Mouse (Mus musculus): Measurements from ENCODE around the gene Psmf1.

Psmf1 gene

GRCm38 (mm10) chr2:151743845-151744244, at the start of gene Psmf1:
Gene Psmf1, minus strand, starts transcription at chr2:151744186.
- no peak for DNase-seq (ENCODE audit: low spot score in 2 of 2)

GRCm38 (mm10) chr2:151791156-151791555, 47.2 kb upstream of the Psmf1 start:
- no peak for DNase-seq (ENCODE audit: low spot score in 2 of 2)

GRCm38 (mm10) chr2:151790169-151790568, 46.2 kb upstream of the Psmf1 start:
- no peak for DNase-seq (ENCODE audit: low spot score in 2 of 2)

GRCm38 (mm10) chr2:151788221-151788977, 44.4 kb upstream of the Psmf1 start:
- no peak for DNase-seq (ENCODE audit: low spot score in 2 of 2)

GRCm38 (mm10) chr2:151783493-151783892, 39.5 kb upstream of the Psmf1 start:
- no peak for DNase-seq (ENCODE audit: low spot score in 2 of 2)

- no peak for DNase-seq (ENCODE audit: low spot score in 2 of 2)
Observed at GRCm38 (mm10) chr2:151777366-151777765, 33.4 kb upstream of the Psmf1 start.

GRCm38 (mm10) chr2:151773476-151773875, 29.5 kb upstream of the Psmf1 start:
- DNase-seq (ENCODE audit: low spot score in 2 of 2), result peak in 1 of 2 experiments; percentile 10

- no peak for DNase-seq (ENCODE audit: low spot score in 2 of 2)
Observed at GRCm38 (mm10) chr2:151772169-151772568, 28.2 kb upstream of the Psmf1 start.

- DNase-seq (ENCODE audit: low spot score in 2 of 2), result no peak
Observed at GRCm38 (mm10) chr2:151764557-151764956, 20.6 kb upstream of the Psmf1 start.

GRCm38 (mm10) chr2:151758806-151759353, 14.9 kb upstream of the Psmf1 start:
- DNase-seq (ENCODE audit: low spot score in 2 of 2), result no peak

GRCm38 (mm10) chr2:151757451-151757850, 13.5 kb upstream of the Psmf1 start:
- no peak for DNase-seq (ENCODE audit: low spot score in 2 of 2)

GRCm38 (mm10) chr2:151756277-151757061, 12.5 kb upstream of the Psmf1 start:
- no peak for DNase-seq (ENCODE audit: low spot score in 2 of 2)

GRCm38 (mm10) chr2:151751330-151751729, 7.3 kb upstream of the Psmf1 start:
- DNase-seq (ENCODE audit: low spot score in 2 of 2), result no peak

GRCm38 (mm10) chr2:151747847-151748705, 4.1 kb upstream of the Psmf1 start:
- DNase-seq (ENCODE audit: low spot score in 2 of 2), result peak in 1 of 2 experiments; percentile 85

- no peak for DNase-seq (ENCODE audit: low spot score in 2 of 2)
Observed at GRCm38 (mm10) chr2:151742850-151743679, 921 bp downstream of the Psmf1 start.

- DNase-seq (ENCODE audit: low spot score in 2 of 2), result no peak
Observed at GRCm38 (mm10) chr2:151742084-151742483, 1.9 kb downstream of the Psmf1 start.

GRCm38 (mm10) chr2:151740741-151741526, 3.1 kb downstream of the Psmf1 start:
- DNase-seq (ENCODE audit: low spot score in 2 of 2), result peak; percentile 60 to 92

- no peak for DNase-seq (ENCODE audit: low spot score in 2 of 2)
Observed at GRCm38 (mm10) chr2:151739505-151739904, 4.5 kb downstream of the Psmf1 start.

GRCm38 (mm10) chr2:151739081-151739480, 4.9 kb downstream of the Psmf1 start:
- DNase-seq (ENCODE audit: low spot score in 2 of 2), result no peak

- DNase-seq (ENCODE audit: low spot score in 2 of 2), result no peak
Observed at GRCm38 (mm10) chr2:151738460-151738859, 5.5 kb downstream of the Psmf1 start.
